Mouse (Mus musculus): ENCODE results near the gene Trim14.

The Trim14 gene

GRCm38 (mm10) chr4:46562037-46562436, 26.1 kb upstream of the Trim14 start:
- DNase-seq (ENCODE audit: low spot score): no peak

- no peak for DNase-seq (ENCODE audit: low spot score)
Observed at GRCm38 (mm10) chr4:46560069-46560705, 24.2 kb upstream of the Trim14 start.

- no peak for DNase-seq (ENCODE audit: low spot score)
Observed at GRCm38 (mm10) chr4:46558672-46559667, 23.0 kb upstream of the Trim14 start.

- DNase-seq (ENCODE audit: low spot score): no peak
Observed at GRCm38 (mm10) chr4:46556933-46557332, 21.0 kb upstream of the Trim14 start.

- DNase-seq (ENCODE audit: low spot score): no peak
Observed at GRCm38 (mm10) chr4:46555762-46556161, 19.8 kb upstream of the Trim14 start.

GRCm38 (mm10) chr4:46554295-46555069, 18.5 kb upstream of the Trim14 start:
- peak; percentile 49 for DNase-seq (ENCODE audit: low spot score)

- no peak for DNase-seq (ENCODE audit: low spot score)
Observed at GRCm38 (mm10) chr4:46553864-46554263, 17.9 kb upstream of the Trim14 start.

GRCm38 (mm10) chr4:46550406-46550805, 14.5 kb upstream of the Trim14 start:
- DNase-seq (ENCODE audit: low spot score): no peak

GRCm38 (mm10) chr4:46549979-46550378, 14.0 kb upstream of the Trim14 start:
- DNase-seq (ENCODE audit: low spot score): no peak

GRCm38 (mm10) chr4:46546709-46547108, 10.8 kb upstream of the Trim14 start:
- no peak for DNase-seq (ENCODE audit: low spot score)

- DNase-seq (ENCODE audit: low spot score): no peak
Observed at GRCm38 (mm10) chr4:46545498-46545897, 9.6 kb upstream of the Trim14 start.

GRCm38 (mm10) chr4:46544313-46544712, 8.4 kb upstream of the Trim14 start:
- DNase-seq (ENCODE audit: low spot score): no peak

- no peak for DNase-seq (ENCODE audit: low spot score)
Observed at GRCm38 (mm10) chr4:46543366-46544050, 7.6 kb upstream of the Trim14 start.

- no peak for DNase-seq (ENCODE audit: low spot score)
Observed at GRCm38 (mm10) chr4:46541707-46542106, 5.8 kb upstream of the Trim14 start.

- no peak for DNase-seq (ENCODE audit: low spot score)
Observed at GRCm38 (mm10) chr4:46539167-46539566, 3.2 kb upstream of the Trim14 start.

- DNase-seq (ENCODE audit: low spot score): no peak
Observed at GRCm38 (mm10) chr4:46535094-46535830, 679 bp downstream of the Trim14 start.

- no peak for DNase-seq (ENCODE audit: low spot score)
Observed at GRCm38 (mm10) chr4:46533934-46534720, 1.8 kb downstream of the Trim14 start.

GRCm38 (mm10) chr4:46532926-46533325, 3.0 kb downstream of the Trim14 start:
- no peak for DNase-seq (ENCODE audit: low spot score)

- DNase-seq (ENCODE audit: low spot score): no peak
Observed at GRCm38 (mm10) chr4:46532511-46532910, 3.4 kb downstream of the Trim14 start.

- DNase-seq (ENCODE audit: low spot score): no peak
Observed at GRCm38 (mm10) chr4:46529722-46530121, 6.2 kb downstream of the Trim14 start.
